Mouse (Mus musculus): ENCODE results near the gene Rassf6. TPM values are rescaled to one million over a fixed set of nuclear protein-coding genes. Genes with fewer than 3 reads are reported as not detected.

Rassf6 gene
- total and polyA plus RNA-seq, 3 experiments, result not detected

GRCm38 (mm10) chr5:90603407-90603923, 37.0 kb downstream of the Rassf6 start:
- no peaks in the 10 kb centered on the region for H3K4me1 ChIP-seq (ENCODE audit: insufficient read depth, low read depth, low read length)
- H3K9me3 ChIP-seq (replicated peaks), result no peaks in the 10 kb centered on the region
- no peak for TF ChIP-seq GATA1 (IDR thresholded peaks at IDR 0.05; ENCODE audit: borderline replicate concordance, low read length)
- no peak for TF ChIP-seq GATA2 (IDR thresholded peaks at IDR 0.05; ENCODE audit: borderline replicate concordance, low read depth, low read length)
- no peak for TF ChIP-seq CTCF (IDR thresholded peaks at IDR 0.05; ENCODE audit: low read depth, low read length)
- TF ChIP-seq POLR2AphosphoS5 (IDR thresholded peaks at IDR 0.05; ENCODE audit: insufficient replicate concordance, low read depth, low read length), result no peak
- TF ChIP-seq TAL1 (conservative IDR thresholded peaks at IDR 0.05; ENCODE audit: low read depth, low read length), result no peak
- no peaks in the 10 kb centered on the region for H3K36me3 ChIP-seq (replicated peaks)
- DNase-seq (ENCODE audit: low spot score) (no peak), ATAC-seq (ENCODE audit: extremely low read depth, insufficient number of reproducible peaks, low FRiP score, poor library complexity, severe bottlenecking) (no peak)
- no peak overlapping the region for H3K4me3 ChIP-seq (ENCODE audit: low read depth, low read length)
- peaks cover 6% of the 10 kb centered on the region; the same call in 1 of the 2 replicates for H3K27me3 ChIP-seq (ENCODE audit: insufficient read depth, low read length)

GRCm38 (mm10) chr5:90601469-90601868, 39.0 kb downstream of the Rassf6 start:
- Histone ChIP-seq H3K27me3 (ENCODE audit: insufficient read depth, low read length) (peaks cover 6% of the 10 kb centered on the region), H3K9me3 (replicated peaks) (no peaks in the 10 kb centered on the region), H3K4me1 (ENCODE audit: insufficient read depth, low read depth, low read length) (no peaks in the 10 kb centered on the region), H3K4me3 (ENCODE audit: low read depth, low read length) (no peak overlapping the region), H3K36me3 (replicated peaks) (no peaks in the 10 kb centered on the region)
- no peak for TF ChIP-seq POLR2AphosphoS5 (IDR thresholded peaks at IDR 0.05; ENCODE audit: insufficient replicate concordance, low read depth, low read length)
- TF ChIP-seq CTCF (IDR thresholded peaks at IDR 0.05; ENCODE audit: low read depth, low read length), result no peak
- no peak for TF ChIP-seq TAL1 (conservative IDR thresholded peaks at IDR 0.05; ENCODE audit: low read depth, low read length)
- TF ChIP-seq GATA2 (IDR thresholded peaks at IDR 0.05; ENCODE audit: borderline replicate concordance, low read depth, low read length), result no peak
- no peak for TF ChIP-seq GATA1 (IDR thresholded peaks at IDR 0.05; ENCODE audit: borderline replicate concordance, low read length)
- ATAC-seq (ENCODE audit: extremely low read depth, insufficient number of reproducible peaks, low FRiP score, poor library complexity, severe bottlenecking), result no peak
- no peak for DNase-seq (ENCODE audit: low spot score)

- Histone ChIP-seq H3K9me3 (replicated peaks) (no peaks in the 10 kb centered on the region), H3K4me3 (ENCODE audit: low read depth, low read length) (no peak overlapping the region), H3K36me3 (replicated peaks) (no peaks in the 10 kb centered on the region), H3K4me1 (ENCODE audit: insufficient read depth, low read depth, low read length) (no peaks in the 10 kb centered on the region), H3K27me3 (ENCODE audit: insufficient read depth, low read length) (peaks cover 2% of the 10 kb centered on the region; the same call in 1 of the 2 replicates)
- no peak for DNase-seq (ENCODE audit: low spot score)
- no peak for TF ChIP-seq POLR2AphosphoS5 (IDR thresholded peaks at IDR 0.05; ENCODE audit: insufficient replicate concordance, low read depth, low read length)
- TF ChIP-seq CTCF (IDR thresholded peaks at IDR 0.05; ENCODE audit: low read depth, low read length), result no peak
- no peak for TF ChIP-seq GATA2 (IDR thresholded peaks at IDR 0.05; ENCODE audit: borderline replicate concordance, low read depth, low read length)
- no peak for TF ChIP-seq GATA1 (IDR thresholded peaks at IDR 0.05; ENCODE audit: borderline replicate concordance, low read length)
- TF ChIP-seq TAL1 (conservative IDR thresholded peaks at IDR 0.05; ENCODE audit: low read depth, low read length), result no peak
- ATAC-seq (ENCODE audit: extremely low read depth, insufficient number of reproducible peaks, low FRiP score, poor library complexity, severe bottlenecking), result no peak
Observed at GRCm38 (mm10) chr5:90596155-90596554, 44.3 kb downstream of the Rassf6 start.

- Histone ChIP-seq H3K36me3 (replicated peaks) (no peaks in the 10 kb centered on the region), H3K9me3 (replicated peaks) (no peaks in the 10 kb centered on the region), H3K4me1 (ENCODE audit: insufficient read depth, low read depth, low read length) (no peaks in the 10 kb centered on the region), H3K4me3 (ENCODE audit: low read depth, low read length) (no peak overlapping the region), H3K27me3 (ENCODE audit: insufficient read depth, low read length) (no peaks in the 10 kb centered on the region; the same call in 1 of the 2 replicates)
- DNase-seq (ENCODE audit: low spot score), result no peak
- no peak for ATAC-seq (ENCODE audit: extremely low read depth, insufficient number of reproducible peaks, low FRiP score, poor library complexity, severe bottlenecking)
- TF ChIP-seq TAL1 (conservative IDR thresholded peaks at IDR 0.05; ENCODE audit: low read depth, low read length) (no peak), POLR2AphosphoS5 (IDR thresholded peaks at IDR 0.05; ENCODE audit: insufficient replicate concordance, low read depth, low read length) (no peak), GATA1 (IDR thresholded peaks at IDR 0.05; ENCODE audit: borderline replicate concordance, low read length) (no peak), GATA2 (IDR thresholded peaks at IDR 0.05; ENCODE audit: borderline replicate concordance, low read depth, low read length) (no peak)
Observed at GRCm38 (mm10) chr5:90594945-90595344, 45.5 kb downstream of the Rassf6 start.

- no peak overlapping the region for H3K4me3 ChIP-seq (ENCODE audit: low read depth, low read length)
- 0 out of 2 replicates have a peak, but pooled peaks cover 3% of the 10 kb centered on the region for H3K4me1 ChIP-seq (ENCODE audit: insufficient read depth, low read depth, low read length)
- ATAC-seq (ENCODE audit: extremely low read depth, insufficient number of reproducible peaks, low FRiP score, poor library complexity, severe bottlenecking) (no peak), DNase-seq (ENCODE audit: low spot score) (no peak)
- H3K9me3 ChIP-seq (replicated peaks), result 0 out of 2 replicates have a peak, but pooled peaks cover 2% of the 10 kb centered on the region
- TF ChIP-seq CTCF (IDR thresholded peaks at IDR 0.05; ENCODE audit: low read depth, low read length), result no peak
- no peaks in the 10 kb centered on the region for H3K27me3 ChIP-seq (ENCODE audit: insufficient read depth, low read length)
- no peaks in the 10 kb centered on the region for H3K36me3 ChIP-seq (replicated peaks)
Observed at GRCm38 (mm10) chr5:90591936-90592335, 48.5 kb downstream of the Rassf6 start.

- ATAC-seq (ENCODE audit: extremely low read depth, insufficient number of reproducible peaks, low FRiP score, poor library complexity, severe bottlenecking), result no peak
Observed at GRCm38 (mm10) chr5:90590676-90591075, 49.8 kb downstream of the Rassf6 start.

More at GRCm38 (mm10) chr5:90590676-90591075, 49.8 kb downstream of the Rassf6 start:
- no peak for DNase-seq (ENCODE audit: low spot score)
- Histone ChIP-seq H3K27me3 (ENCODE audit: insufficient read depth, low read length) (no peaks in the 10 kb centered on the region), H3K36me3 (replicated peaks) (no peaks in the 10 kb centered on the region), H3K4me1 (ENCODE audit: insufficient read depth, low read depth, low read length) (0 out of 2 replicates have a peak, but pooled peaks cover 3% of the 10 kb centered on the region), H3K9me3 (replicated peaks) (0 out of 2 replicates have a peak, but pooled peaks cover 2% of the 10 kb centered on the region), H3K4me3 (ENCODE audit: low read depth, low read length) (no peak overlapping the region)
- TF ChIP-seq POLR2AphosphoS5 (IDR thresholded peaks at IDR 0.05; ENCODE audit: insufficient replicate concordance, low read depth, low read length) (no peak), CTCF (IDR thresholded peaks at IDR 0.05; ENCODE audit: low read depth, low read length) (no peak), GATA2 (IDR thresholded peaks at IDR 0.05; ENCODE audit: borderline replicate concordance, low read depth, low read length) (no peak), TAL1 (conservative IDR thresholded peaks at IDR 0.05; ENCODE audit: low read depth, low read length) (no peak), GATA1 (IDR thresholded peaks at IDR 0.05; ENCODE audit: borderline replicate concordance, low read length) (no peak)

All from G1E (cell line).